Mouse (Mus musculus): ENCODE data around the gene Map2.

DNA sequence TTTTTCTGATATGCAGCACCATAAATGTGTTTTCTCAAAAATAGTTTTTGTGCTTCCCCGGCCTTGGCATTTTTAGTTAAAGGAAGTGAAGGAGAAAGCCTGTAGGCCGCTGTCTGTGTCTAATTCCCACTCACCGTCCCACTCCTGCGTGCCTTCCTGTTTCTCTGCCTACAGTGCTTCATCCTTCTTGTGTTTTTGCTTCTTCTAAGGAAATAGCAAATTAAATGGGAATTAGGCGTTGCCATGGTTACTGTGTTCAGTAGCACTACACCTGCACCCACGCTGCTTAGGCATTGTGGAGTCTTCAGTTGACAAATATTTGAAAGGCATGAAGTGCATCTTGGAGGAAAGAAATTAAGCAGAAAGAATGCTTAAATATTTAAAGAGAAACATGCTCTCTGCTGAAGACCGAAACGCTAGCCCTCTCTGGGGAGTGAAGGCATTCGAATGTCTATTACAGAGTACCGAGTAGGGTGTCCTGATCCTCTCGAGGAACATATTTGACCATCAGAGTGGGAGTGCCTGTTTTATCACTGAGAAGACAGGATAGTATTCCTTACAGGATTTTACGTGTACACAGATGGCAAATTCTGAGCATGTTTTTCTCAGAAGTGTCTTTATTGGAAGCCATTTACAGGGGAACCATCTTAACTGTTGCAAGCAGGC, 12.1 kb downstream of the Map2 start:
- no peak for TF ChIP-seq CTCF (conservative IDR thresholded peaks at IDR 0.05; ENCODE audit: low read length)
- no peak for TF ChIP-seq POU5F1 (IDR thresholded peaks at IDR 0.05; ENCODE audit: borderline replicate concordance, low read length)
- no peak for TF ChIP-seq NANOG (IDR thresholded peaks at IDR 0.05; ENCODE audit: borderline replicate concordance, low read length)

All from E14TG2a.4 (cell line).